Mouse (Mus musculus) forelimb bud, embryonic 11.5 days (tissue): ENCODE measurements around the gene Rps6ka1.

Experiments used
- DNase-seq: peaks from one replicate; pipeline ENCODE4 v3.0.0-alpha.2; 2012; ENCODE audit warnings: low read depth, low spot score

Gene Rps6ka1

GRCm38 (mm10) chr4:133897431-133897891 lies 9.9 kb upstream of the Rps6ka1 start:
- no peak for DNase-seq

GRCm38 (mm10) chr4:133896984-133897383 lies 9.4 kb upstream of the Rps6ka1 start:
- no peak for DNase-seq

GRCm38 (mm10) chr4:133896002-133896401 lies 8.4 kb upstream of the Rps6ka1 start:
- no peak for DNase-seq

- no peak for DNase-seq
Observed at GRCm38 (mm10) chr4:133887249-133887648, 348 bp downstream of the Rps6ka1 start.

GRCm38 (mm10) chr4:133885991-133886501 lies 1.6 kb downstream of the Rps6ka1 start:
- no peak for DNase-seq

- no peak for DNase-seq
Observed at GRCm38 (mm10) chr4:133885331-133885730, 2.3 kb downstream of the Rps6ka1 start.

GRCm38 (mm10) chr4:133884888-133885287 lies 2.7 kb downstream of the Rps6ka1 start:
- no peak for DNase-seq

- no peak for DNase-seq
Observed at GRCm38 (mm10) chr4:133884127-133884753, 3.4 kb downstream of the Rps6ka1 start.

- no peak for DNase-seq
Observed at GRCm38 (mm10) chr4:133881851-133882250, 5.7 kb downstream of the Rps6ka1 start.

- DNase-seq = no peak
Observed at GRCm38 (mm10) chr4:133881399-133881798, 6.2 kb downstream of the Rps6ka1 start.

- DNase-seq = no peak
Observed at GRCm38 (mm10) chr4:133879145-133879902, 8.3 kb downstream of the Rps6ka1 start.

GRCm38 (mm10) chr4:133877850-133878755 lies 9.5 kb downstream of the Rps6ka1 start:
- no peak for DNase-seq

GRCm38 (mm10) chr4:133874865-133875517 lies 12.6 kb downstream of the Rps6ka1 start:
- DNase-seq = no peak

- no peak for DNase-seq
Observed at GRCm38 (mm10) chr4:133873926-133874864, 13.4 kb downstream of the Rps6ka1 start.

- no peak for DNase-seq
Observed at GRCm38 (mm10) chr4:133873431-133873851, 14.2 kb downstream of the Rps6ka1 start.

- DNase-seq = no peak
Observed at GRCm38 (mm10) chr4:133872812-133873300, 14.7 kb downstream of the Rps6ka1 start.

- DNase-seq = no peak
Observed at GRCm38 (mm10) chr4:133872222-133872811, 15.3 kb downstream of the Rps6ka1 start.

GRCm38 (mm10) chr4:133865231-133865630 lies 22.4 kb downstream of the Rps6ka1 start:
- DNase-seq = no peak

GRCm38 (mm10) chr4:133864380-133864981 lies 23.1 kb downstream of the Rps6ka1 start:
- no peak for DNase-seq
